Mouse (Mus musculus) midbrain, embryonic 14.5 days (tissue): ENCODE measurements around the gene Abca13. TPM values are rescaled to one million over a fixed set of nuclear protein-coding genes. Genes with fewer than 3 reads are reported as not detected.
"Not testable (repeated sequence)": the region's sequence is repeated elsewhere in the genome, so short reads cannot be mapped to it uniquely, and the experiment has no call there.

ENCODE experiments used
- ATAC-seq: fragments of 200-750 bp; cut with Nextera tagmentation; 2 replicates; pipeline ENCODE4 v1.8.0; 2017; ENCODE audit warnings: moderate number of reproducible peaks, moderate library complexity; ENCODE audit not compliant: low FRiP score, low TSS enrichment
- DNase-seq: peaks from one replicate; pipeline ENCODE4 v3.0.0-alpha.2; 2015
- H3K27ac ChIP-seq: fragments of 300-500 bp; sonication (generic); replicated peaks from 2 replicates; pipeline ENCODE4 v1.5.1; 2014; ENCODE audit warnings: mild to moderate bottlenecking, low read depth, low read length, moderate library complexity
- H3K27me3 ChIP-seq: fragments of 300-500 bp; sonication (generic); 2 replicates; pipeline ENCODE4 v1.6.1; 2014; ENCODE audit warnings: low read length, control low read depth, mixed read lengths; ENCODE audit not compliant: control insufficient read depth, insufficient read depth
- H3K36me3 ChIP-seq: fragments of 300-500 bp; sonication (generic); 2 replicates; pipeline ENCODE4 v1.6.1; 2014; ENCODE audit warnings: low read length, control low read depth; ENCODE audit not compliant: control insufficient read depth, insufficient read depth
- H3K4me1 ChIP-seq: fragments of 300-500 bp; sonication (generic); 2 replicates; pipeline ENCODE4 v1.6.1; 2014; ENCODE audit warnings: mild to moderate bottlenecking, antibody characterized with exemption, low read length, control low read depth; ENCODE audit not compliant: control insufficient read depth, insufficient read depth
- H3K4me2 ChIP-seq: fragments of 300-500 bp; sonication (generic); 2 replicates; pipeline ENCODE4 v1.6.1; 2014; ENCODE audit warnings: mild to moderate bottlenecking, low read length, moderate library complexity
- H3K4me3 ChIP-seq: fragments of 300-500 bp; sonication (generic); replicated peaks from 2 replicates; pipeline ENCODE4 v1.5.1; 2014; ENCODE audit warnings: low read depth, low read length
- H3K9ac ChIP-seq: fragments of 300-500 bp; sonication (generic); replicated peaks from 2 replicates; pipeline ENCODE4 v1.6.1; 2014; ENCODE audit warnings: mild to moderate bottlenecking, low read length, moderate library complexity
- H3K9me3 ChIP-seq: fragments of 300-500 bp; sonication (generic); 2 replicates; pipeline ENCODE4 v1.6.1; 2016; ENCODE audit warnings: low read length, control low read depth, mixed read lengths; ENCODE audit not compliant: control insufficient read depth
- WGBS: fragments of 180-500 bp; shearing (Covaris S2); extraction: QIAGEN DNeasy Blood & Tissue Kit; methylation state at CpG from one replicate; pipeline ENCODE4 v1.1.7; 2014; 5-methylcytosine and 5-hydroxymethylcytosine counted together
- polyA plus RNA-seq: library from polyadenylated mRNA; unstranded; fragments of >200 nt; fragmentation: Nextera tagmentation; extraction: Ambion mirVana; gene quantifications from 2 replicates; pipeline ENCODE4 v1.2.1, GENCODE M21; 2014

Gene Abca13
- polyA plus RNA-seq, 1 experiment from 2014 or later, result 0.18 TPM

GRCm38 (mm10) chr11:9427411-9427810 lies 235.7 kb downstream of the Abca13 start:
- 85% methylated on average over 3 of the region's 3 CpGs for WGBS
- no peak overlapping the region for H3K4me3 ChIP-seq
- no peak overlapping the region for H3K4me2 ChIP-seq
- no peak overlapping the region for H3K9ac ChIP-seq
- no peaks in the 10 kb centered on the region for H3K27me3 ChIP-seq
- H3K27ac ChIP-seq, result no peak overlapping the region
- H3K9me3 ChIP-seq, result no peaks in the 10 kb centered on the region
- no peaks in the 10 kb centered on the region for H3K36me3 ChIP-seq
- DNase-seq, result no peak
- ATAC-seq, result no peak
- no peaks in the 10 kb centered on the region for H3K4me1 ChIP-seq

GRCm38 (mm10) chr11:9432807-9433206 lies 241.1 kb downstream of the Abca13 start:
- no peaks in the 10 kb centered on the region for H3K9me3 ChIP-seq
- ATAC-seq, result no peak
- H3K36me3 ChIP-seq, result no peaks in the 10 kb centered on the region
- no peak overlapping the region for H3K27ac ChIP-seq
- no peak overlapping the region for H3K4me3 ChIP-seq
- H3K4me2 ChIP-seq, result no peak overlapping the region
- no peaks in the 10 kb centered on the region for H3K4me1 ChIP-seq
- whole genome bisulfite sequencing, result 86% methylated on average over 5 of the region's 5 CpGs
- no peak for DNase-seq
- H3K27me3 ChIP-seq, result no peaks in the 10 kb centered on the region
- no peak overlapping the region for H3K9ac ChIP-seq

- H3K4me3 ChIP-seq, result no peak overlapping the region
- ATAC-seq (no peak), DNase-seq (no peak)
- H3K27ac ChIP-seq, result no peak overlapping the region
- no peaks in the 10 kb centered on the region for H3K4me1 ChIP-seq
- H3K4me2 ChIP-seq, result no peak overlapping the region
- no peaks in the 10 kb centered on the region for H3K9me3 ChIP-seq
- H3K9ac ChIP-seq, result no peak overlapping the region
- no peaks in the 10 kb centered on the region for H3K36me3 ChIP-seq
- H3K27me3 ChIP-seq, result no peaks in the 10 kb centered on the region
Measured at GRCm38 (mm10) chr11:9436617-9437016, 244.9 kb downstream of the Abca13 start.

GRCm38 (mm10) chr11:9439781-9440180 lies 248.0 kb downstream of the Abca13 start:
- ATAC-seq (no peak), DNase-seq (no peak)
- H3K27me3 ChIP-seq, result no peaks in the 10 kb centered on the region
- H3K4me2 ChIP-seq, result no peak overlapping the region
- no peaks in the 10 kb centered on the region for H3K9me3 ChIP-seq
- no peaks in the 10 kb centered on the region for H3K4me1 ChIP-seq
- 94% methylated on average over 2 of the region's 2 CpGs for WGBS
- no peaks in the 10 kb centered on the region for H3K36me3 ChIP-seq
- no peak overlapping the region for H3K9ac ChIP-seq
- no peak overlapping the region for H3K27ac ChIP-seq
- H3K4me3 ChIP-seq, result no peak overlapping the region

DNA sequence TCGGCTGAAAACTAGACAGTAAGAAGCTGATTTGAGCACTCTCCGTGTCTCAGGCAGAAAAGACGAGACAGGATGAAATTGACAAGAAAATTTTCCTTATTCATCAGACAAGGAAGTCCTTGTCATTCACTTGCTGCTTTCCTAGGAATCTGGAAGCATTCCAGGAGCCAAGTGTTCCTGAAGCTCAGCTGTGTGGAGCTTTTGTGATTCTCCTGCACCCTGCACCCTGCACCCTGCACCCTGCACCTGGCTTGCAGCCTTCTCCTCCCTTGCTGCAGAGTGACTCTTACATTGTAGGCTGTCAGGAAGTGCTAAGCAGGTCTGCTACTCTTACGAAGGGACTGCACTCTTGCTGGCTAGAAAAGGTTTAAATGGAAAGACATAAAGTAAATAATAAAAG lies 249.4 kb downstream of the Abca13 start:
- H3K4me2 ChIP-seq, result no peak overlapping the region
- no peak for DNase-seq
- H3K9me3 ChIP-seq, result no peaks in the 10 kb centered on the region
- no peaks in the 10 kb centered on the region for H3K4me1 ChIP-seq
- H3K27ac ChIP-seq, result no peak overlapping the region
- no peak overlapping the region for H3K9ac ChIP-seq
- ATAC-seq, result no peak
- no peaks in the 10 kb centered on the region for H3K36me3 ChIP-seq
- WGBS, result 65% methylated on average over 4 of the region's 4 CpGs
- no peaks in the 10 kb centered on the region for H3K27me3 ChIP-seq
- no peak overlapping the region for H3K4me3 ChIP-seq

DNA sequence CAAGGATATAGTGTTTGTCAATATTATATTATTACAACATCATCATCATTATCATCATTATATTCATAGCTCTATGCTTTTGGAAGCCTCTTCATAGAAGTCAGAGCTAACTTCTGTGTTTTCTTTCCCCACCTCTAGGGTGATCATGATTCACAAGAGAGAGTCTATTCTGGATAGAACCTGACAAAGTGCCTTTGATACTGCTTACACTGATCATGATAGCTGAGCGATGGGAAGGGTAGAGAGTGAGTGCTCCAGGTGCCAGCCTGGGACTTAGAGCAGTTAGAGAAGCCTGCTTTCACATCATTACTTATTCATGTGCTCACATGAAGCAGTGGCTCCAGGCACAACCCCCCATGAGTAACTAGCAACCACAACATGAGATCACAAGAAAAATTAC lies 280.7 kb downstream of the Abca13 start:
- Histone ChIP-seq H3K9ac (no peak overlapping the region), H3K27me3 (no peaks in the 10 kb centered on the region), H3K4me3 (no peak overlapping the region), H3K9me3 (no peaks in the 10 kb centered on the region), H3K27ac (no peak overlapping the region), H3K4me1 (no peaks in the 10 kb centered on the region), H3K4me2 (no peak overlapping the region), H3K36me3 (no peaks in the 10 kb centered on the region)
- ATAC-seq (no peak), DNase-seq (no peak)
- 66% methylated on average over 1 of the region's 1 CpGs for WGBS

GRCm38 (mm10) chr11:9481511-9481910 lies 289.8 kb downstream of the Abca13 start:
- DNase-seq, result peak; percentile 74
- no peak for ATAC-seq
- Histone ChIP-seq H3K27me3 (no peaks in the 10 kb centered on the region), H3K9me3 (0 out of 2 replicates have a peak, but pooled peaks cover 4% of the 10 kb centered on the region), H3K27ac (no peak overlapping the region), H3K4me3 (no peak overlapping the region), H3K4me1 (no peaks in the 10 kb centered on the region), H3K4me2 (no peak overlapping the region), H3K36me3 (no peaks in the 10 kb centered on the region), H3K9ac (no peak overlapping the region)
- 23% methylated on average over 6 of the region's 6 CpGs for WGBS

DNA sequence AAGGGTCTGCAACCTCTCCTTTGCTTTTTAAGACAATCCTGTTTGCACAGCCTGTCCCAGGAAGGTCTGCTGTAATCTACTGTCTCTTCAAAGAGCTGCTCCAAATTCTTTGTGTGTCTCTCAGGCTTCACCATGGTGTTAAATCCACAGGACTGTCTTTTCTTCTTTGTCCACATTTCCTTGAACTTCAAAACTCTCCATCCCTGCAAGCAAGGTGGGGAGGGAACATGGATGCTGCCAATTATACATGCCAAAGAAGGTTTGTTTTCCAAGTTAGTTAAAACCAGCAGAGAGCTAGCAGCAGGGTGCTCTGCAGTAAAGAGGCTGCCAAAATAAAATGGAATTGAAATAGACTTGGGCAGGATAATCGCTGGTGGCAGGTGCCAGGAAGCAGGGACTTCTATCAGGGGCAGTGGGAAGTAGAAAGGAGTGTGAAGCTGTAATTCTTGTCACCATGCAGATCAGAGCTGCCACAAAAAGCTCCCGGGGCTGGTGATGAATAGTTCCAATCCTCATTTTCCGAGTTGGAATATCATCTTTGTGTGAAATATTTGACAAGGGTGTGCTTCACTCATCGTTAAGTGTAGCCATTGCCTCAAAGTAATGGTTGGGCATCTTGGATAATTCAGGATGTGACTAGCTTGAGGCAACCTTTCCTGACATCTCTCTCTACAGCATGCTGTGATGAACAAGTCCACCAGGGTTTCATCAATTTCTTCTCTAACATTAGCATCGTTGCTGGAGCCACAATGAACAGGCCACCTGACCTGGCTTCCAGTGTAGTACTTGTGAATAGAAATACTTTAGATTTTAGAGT lies 308.8 kb downstream of the Abca13 start:
- DNase-seq (peak; percentile 16), ATAC-seq (no peak)
- H3K9ac ChIP-seq, result no peak overlapping the region
- 35% methylated on average over 5 of the region's 5 CpGs for WGBS
- H3K4me3 ChIP-seq, result no peak overlapping the region
- H3K27me3 ChIP-seq, result no peaks in the 10 kb centered on the region
- H3K4me1 ChIP-seq, result no peaks in the 10 kb centered on the region
- H3K9me3 ChIP-seq, result no peaks in the 10 kb centered on the region
- H3K27ac ChIP-seq, result no peak overlapping the region
- H3K4me2 ChIP-seq, result no peak overlapping the region
- no peaks in the 10 kb centered on the region for H3K36me3 ChIP-seq

GRCm38 (mm10) chr11:9514966-9515365 lies 323.2 kb downstream of the Abca13 start:
- ATAC-seq, DNase-seq: not testable (repeated sequence)
- WGBS, result 76% methylated on average over 2 of the region's 2 CpGs

More at GRCm38 (mm10) chr11:9514966-9515365, 323.2 kb downstream of the Abca13 start:
- H3K27ac ChIP-seq, H3K4me1 ChIP-seq, H3K4me3 ChIP-seq, H3K9me3 ChIP-seq, H3K27me3 ChIP-seq, H3K9ac ChIP-seq, H3K36me3 ChIP-seq, H3K4me2 ChIP-seq: not testable (repeated sequence)
